Mouse (Mus musculus) G1E (cell line): ENCODE measurements around the gene Prnp. TPM values are rescaled to one million over a fixed set of nuclear protein-coding genes. Genes with fewer than 3 reads are reported as not detected.

Experiments used
- ATAC-seq: 2 replicates; pipeline ENCODE4 v1.8.0; 2016; ENCODE audit warnings: mild to moderate bottlenecking; ENCODE audit not compliant: insufficient number of reproducible peaks, poor library complexity, low FRiP score, severe bottlenecking; ENCODE audit errors: extremely low read depth
- DNase-seq: peaks from one replicate; pipeline ENCODE4 v3.0.0; 2012; ENCODE audit warnings: low spot score
- H3K27me3 ChIP-seq: 2 replicates; pipeline ENCODE4 v1.6.1; 2012; ENCODE audit warnings: mild to moderate bottlenecking, low read length, inconsistent platforms; ENCODE audit not compliant: insufficient read depth
- H3K36me3 ChIP-seq: replicated peaks from 2 replicates; pipeline ENCODE3; 2012; ENCODE audit warnings: mild to moderate bottlenecking, inconsistent platforms
- H3K4me1 ChIP-seq: 2 replicates; pipeline ENCODE4 v1.6.1; 2012; ENCODE audit warnings: low read depth, low read length, inconsistent platforms, mixed read lengths; ENCODE audit not compliant: insufficient read depth
- H3K4me3 ChIP-seq: 2 replicates; pipeline ENCODE4 v1.5.1; 2012; ENCODE audit warnings: low read depth, mild to moderate bottlenecking, inconsistent platforms, low read length, moderate library complexity, mixed read lengths
- H3K9me3 ChIP-seq: replicated peaks from 2 replicates; pipeline ENCODE4 v1.6.1; 2012; ENCODE audit warnings: inconsistent platforms
- CTCF ChIP-seq: IDR thresholded peaks from 2 replicates; pipeline ENCODE4 v1.5.1; 2012; ENCODE audit warnings: low read depth, low read length, inconsistent platforms, mixed read lengths
- GATA1 ChIP-seq: IDR thresholded peaks from 2 replicates; pipeline ENCODE4 v1.6.1; 2012; ENCODE audit warnings: borderline replicate concordance, low read length, inconsistent platforms, mixed read lengths
- GATA2 ChIP-seq: IDR thresholded peaks from 2 replicates; pipeline ENCODE4 v1.6.1; 2012; ENCODE audit warnings: low read depth, low read length, inconsistent platforms, borderline replicate concordance
- POLR2AphosphoS5 ChIP-seq: IDR thresholded peaks from 2 replicates; pipeline ENCODE4 v1.6.1; 2012; ENCODE audit warnings: low read depth, low read length, inconsistent platforms; ENCODE audit not compliant: insufficient replicate concordance
- TAL1 ChIP-seq: conservative IDR thresholded peaks from 2 replicates; pipeline ENCODE4 v1.6.1; 2012; ENCODE audit warnings: low read depth, low read length, inconsistent platforms, mixed read lengths
- polyA plus RNA-seq: library from polyadenylated mRNA; stranded (reverse); fragments of >175 nt; gene quantifications from 2 replicates; pipeline ENCODE4 v1.2.3, GENCODE M21; 2012
- total RNA-seq, 2 experiments: library from RNA; stranded (forward) in 1 of 2; stranded (reverse) in 1 of 2; fragments of 200-1000 nt in 1 of 2; fragments of >200 nt in 1 of 2; fragmentation: Nextera tagmentation in 1 of 2; gene quantifications; 2 replicates each; pipeline ENCODE4 v1.2.3; 2014 to 2017

The Prnp gene
- total and polyA plus RNA-seq, 3 experiments: 153 to 977 (median 399) TPM

GRCm38 (mm10) chr2:131905776-131906175 lies 4.0 kb upstream of the Prnp start:
- TF ChIP-seq POLR2AphosphoS5 (no peak), CTCF (no peak)
- Histone ChIP-seq H3K36me3 (no peaks in the 10 kb centered on the region), H3K9me3 (no peaks in the 10 kb centered on the region), H3K4me1 (peaks cover 67% of the 10 kb centered on the region), H3K4me3 (no peak overlapping the region; the same call in 1 of the 2 replicates), H3K27me3 (no peaks in the 10 kb centered on the region)
- no peak for ATAC-seq
- no peak for DNase-seq

DNA sequence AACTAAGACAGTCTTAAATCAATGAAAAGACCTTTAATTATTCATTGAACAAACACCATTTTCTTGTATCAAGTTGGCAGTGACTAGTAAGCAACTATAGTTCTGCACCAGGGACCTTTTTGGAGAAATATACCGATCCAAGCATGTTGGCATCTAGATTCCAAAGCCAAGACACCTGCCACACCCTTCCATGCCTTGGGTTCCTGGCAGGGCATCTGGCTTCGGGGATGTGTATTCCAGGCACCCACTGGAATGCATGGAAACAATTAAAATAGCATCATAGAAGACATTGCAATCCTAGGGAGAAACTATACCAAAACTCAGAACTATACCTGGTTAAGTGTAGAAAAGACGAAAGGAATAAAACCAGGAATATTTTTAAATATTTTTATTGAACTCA lies 3.5 kb upstream of the Prnp start:
- ATAC-seq (no peak), DNase-seq (no peak)
- H3K9me3 ChIP-seq: no peaks in the 10 kb centered on the region
- no peaks in the 10 kb centered on the region for H3K36me3 ChIP-seq
- no peaks in the 10 kb centered on the region for H3K27me3 ChIP-seq
- H3K4me1 ChIP-seq: peaks cover 70% of the 10 kb centered on the region
- H3K4me3 ChIP-seq: no peak overlapping the region
- no peak for TF ChIP-seq GATA1
- TF ChIP-seq GATA2: no peak
- no peak for TF ChIP-seq CTCF
- TF ChIP-seq TAL1: no peak

DNA sequence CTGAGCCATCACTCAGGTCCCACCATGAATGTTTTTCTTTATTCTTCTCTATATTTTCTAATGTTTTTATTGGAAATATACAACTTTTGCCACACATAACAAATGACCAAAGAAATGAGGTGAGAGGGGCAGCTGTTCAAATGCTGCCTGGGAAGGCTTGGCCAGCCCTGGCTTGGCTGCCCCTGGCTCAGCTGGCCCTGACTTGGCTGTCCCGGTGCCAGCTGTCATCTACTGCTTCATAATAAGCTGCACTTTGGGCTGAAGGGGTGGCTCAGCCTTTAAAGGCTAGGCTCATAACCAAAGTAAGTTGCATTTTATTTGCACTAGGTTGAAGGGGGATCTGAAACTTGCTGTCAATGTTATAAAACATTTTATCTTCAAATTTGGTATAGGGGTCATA lies 2.9 kb upstream of the Prnp start:
- Histone ChIP-seq H3K4me3 (no peak overlapping the region), H3K27me3 (no peaks in the 10 kb centered on the region), H3K9me3 (no peaks in the 10 kb centered on the region), H3K36me3 (no peaks in the 10 kb centered on the region), H3K4me1 (peaks cover 74% of the 10 kb centered on the region)
- no peak for ATAC-seq
- TF ChIP-seq GATA1 (no peak), POLR2AphosphoS5 (no peak), GATA2 (no peak), CTCF (no peak), TAL1 (no peak)
- no peak for DNase-seq

GRCm38 (mm10) chr2:131907311-131907710 lies 2.4 kb upstream of the Prnp start:
- H3K36me3 ChIP-seq: peaks cover 3% of the 10 kb centered on the region
- ATAC-seq (no peak), DNase-seq (no peak)
- no peaks in the 10 kb centered on the region for H3K9me3 ChIP-seq
- H3K4me1 ChIP-seq: peaks cover 76% of the 10 kb centered on the region
- TF ChIP-seq TAL1 (no peak), POLR2AphosphoS5 (no peak), CTCF (no peak), GATA2 (no peak), GATA1 (no peak)
- no peak overlapping the region for H3K4me3 ChIP-seq
- H3K27me3 ChIP-seq: no peaks in the 10 kb centered on the region

DNA sequence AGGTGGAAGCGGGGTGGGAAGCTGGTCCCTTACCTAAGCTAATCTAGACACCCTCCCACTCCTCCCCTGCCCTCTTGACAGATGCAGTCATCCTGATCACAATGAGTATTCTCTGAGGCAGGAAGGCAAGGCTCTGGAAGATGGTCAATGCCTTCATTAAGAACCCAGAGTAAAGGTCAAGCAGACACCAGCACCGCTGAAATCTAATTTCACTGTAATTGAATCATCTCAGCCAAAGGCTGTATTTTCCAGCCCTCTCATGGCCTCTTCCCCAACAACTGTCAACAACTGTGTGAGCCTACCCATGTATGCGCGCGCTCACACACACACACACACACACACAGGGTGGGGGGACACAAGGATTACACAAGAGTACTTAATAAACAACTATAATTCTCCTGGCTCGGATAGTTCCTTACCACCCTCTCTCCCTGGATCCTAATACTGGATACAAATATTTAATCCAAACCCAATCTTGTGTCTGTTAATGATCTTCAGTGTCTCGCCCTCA lies 1.3 kb upstream of the Prnp start:
- ATAC-seq: no peak
- no peak for DNase-seq
- H3K36me3 ChIP-seq: peaks cover 11% of the 10 kb centered on the region
- TF ChIP-seq TAL1 (no peak), GATA1 (no peak), GATA2 (no peak)
- H3K4me3 ChIP-seq: no peak overlapping the region
- H3K9me3 ChIP-seq: no peaks in the 10 kb centered on the region
- peaks cover 75% of the 10 kb centered on the region for H3K4me1 ChIP-seq
- H3K27me3 ChIP-seq: no peaks in the 10 kb centered on the region

GRCm38 (mm10) chr2:131908906-131909305 lies 822 bp upstream of the Prnp start:
- Histone ChIP-seq H3K36me3 (peaks cover 16% of the 10 kb centered on the region), H3K9me3 (no peaks in the 10 kb centered on the region), H3K4me1 (peaks cover 76% of the 10 kb centered on the region), H3K27me3 (no peaks in the 10 kb centered on the region), H3K4me3 (no peak overlapping the region; the same call in 1 of the 2 replicates)
- no peak for DNase-seq
- ATAC-seq: no peak
- TF ChIP-seq GATA2 (no peak), POLR2AphosphoS5 (no peak), CTCF (no peak), GATA1 (no peak), TAL1 (no peak)

- Histone ChIP-seq H3K36me3 (peaks cover 27% of the 10 kb centered on the region), H3K9me3 (no peaks in the 10 kb centered on the region), H3K27me3 (no peaks in the 10 kb centered on the region), H3K4me3 (peak overlapping the region; percentile 98), H3K4me1 (peaks cover 68% of the 10 kb centered on the region)
- no peak for DNase-seq
- no peak for TF ChIP-seq GATA2
- no peak for TF ChIP-seq TAL1
- no peak for TF ChIP-seq POLR2AphosphoS5
- no peak for TF ChIP-seq CTCF
- TF ChIP-seq GATA1: no peak
- ATAC-seq: no peak
These were observed 1.1 kb downstream of the Prnp start for GRCm38 (mm10) chr2:131910847-131911246.
